Mouse (Mus musculus): ENCODE data around the gene Kremen1. TPM values are rescaled to one million over a fixed set of nuclear protein-coding genes. Genes with fewer than 3 reads are reported as not detected.

Gene Kremen1
- polyA plus RNA-seq, 1 experiment from 2014 or later, result 18.3 TPM

GRCm38 (mm10) chr11:5271274-5272065 lies 10.1 kb upstream of the Kremen1 start:
- ATAC-seq (replicated peaks; ENCODE audit: low FRiP score, low read depth), result no peak
- Histone ChIP-seq H3K36me3 (ENCODE audit: insufficient read depth, low read length) (0 out of 2 replicates have a peak, but pooled peaks cover 3% of the 10 kb centered on the region), H3K27ac (no peak overlapping the region), H3K9ac (ENCODE audit: low read depth, low read length) (no peak overlapping the region), H3K27me3 (ENCODE audit: insufficient read depth, low read length) (no peaks in the 10 kb centered on the region), H3K4me1 (replicated peaks; ENCODE audit: insufficient read depth, low read length) (no peaks in the 10 kb centered on the region), H3K4me2 (ENCODE audit: low read length) (no peak overlapping the region), H3K9me3 (replicated peaks; ENCODE audit: low read length) (no peaks in the 10 kb centered on the region), H3K4me3 (replicated peaks; ENCODE audit: low read depth, low read length) (no peak overlapping the region)
- no peak for TF ChIP-seq CTCF (IDR thresholded peaks at IDR 0.05; ENCODE audit: low read depth)
- peak; percentile 58 for DNase-seq (ENCODE audit: low spot score)
- WGBS, result 33% methylated on average over 9 of the region's 9 CpGs

DNA sequence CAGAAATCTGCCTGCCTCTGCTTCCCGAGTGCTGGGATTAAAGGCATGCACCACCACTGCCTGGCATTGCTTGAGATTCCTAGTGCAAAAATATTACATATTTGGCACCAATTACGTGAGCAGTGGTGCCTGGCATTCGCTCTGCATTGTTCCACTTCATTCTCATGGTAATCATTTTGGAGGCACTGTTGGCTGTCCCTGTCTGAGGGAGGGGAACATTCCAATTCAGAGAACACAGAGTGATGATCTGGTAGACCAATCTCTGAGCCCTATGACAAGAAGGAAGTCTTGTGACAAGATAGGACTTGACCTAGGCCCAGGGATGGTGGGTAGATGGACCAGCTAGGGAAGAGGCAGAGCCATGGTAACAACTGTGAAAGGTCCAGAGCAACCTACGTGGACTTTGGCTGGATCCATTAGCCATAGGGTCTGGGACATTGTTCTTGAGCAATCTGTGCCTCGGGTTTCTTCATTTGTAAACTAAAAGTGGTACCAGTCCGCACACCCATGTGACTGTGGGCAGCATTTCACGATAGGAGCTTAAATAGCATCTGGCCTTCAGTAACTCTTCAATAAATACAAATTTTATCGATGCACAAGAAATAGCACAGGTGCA lies 8.6 kb upstream of the Kremen1 start:
- DNase-seq (ENCODE audit: low spot score) (no peak), ATAC-seq (replicated peaks; ENCODE audit: low FRiP score, low read depth) (no peak)
- H3K4me2 ChIP-seq (ENCODE audit: low read length), result no peak overlapping the region
- WGBS, result 91% methylated on average over 8 of the region's 8 CpGs
- no peak overlapping the region for H3K27ac ChIP-seq
- no peaks in the 10 kb centered on the region for H3K27me3 ChIP-seq (ENCODE audit: insufficient read depth, low read length)
- no peaks in the 10 kb centered on the region for H3K4me1 ChIP-seq (replicated peaks; ENCODE audit: insufficient read depth, low read length)
- no peak overlapping the region for H3K9ac ChIP-seq (ENCODE audit: low read depth, low read length)
- no peak for TF ChIP-seq CTCF (IDR thresholded peaks at IDR 0.05; ENCODE audit: low read depth)
- H3K4me3 ChIP-seq (replicated peaks; ENCODE audit: low read depth, low read length), result no peak overlapping the region
- no peaks in the 10 kb centered on the region for H3K9me3 ChIP-seq (replicated peaks; ENCODE audit: low read length)
- H3K36me3 ChIP-seq (ENCODE audit: insufficient read depth, low read length), result 0 out of 2 replicates have a peak, but pooled peaks cover 3% of the 10 kb centered on the region

GRCm38 (mm10) chr11:5265764-5266163 lies 4.4 kb upstream of the Kremen1 start:
- DNase-seq (ENCODE audit: low spot score) (no peak), ATAC-seq (replicated peaks; ENCODE audit: low FRiP score, low read depth) (no peak)
- Histone ChIP-seq H3K9me3 (replicated peaks; ENCODE audit: low read length) (no peaks in the 10 kb centered on the region), H3K9ac (ENCODE audit: low read depth, low read length) (no peak overlapping the region), H3K4me1 (replicated peaks; ENCODE audit: insufficient read depth, low read length) (no peaks in the 10 kb centered on the region), H3K36me3 (ENCODE audit: insufficient read depth, low read length) (no peaks in the 10 kb centered on the region), H3K27me3 (ENCODE audit: insufficient read depth, low read length) (no peaks in the 10 kb centered on the region), H3K4me3 (replicated peaks; ENCODE audit: low read depth, low read length) (no peak overlapping the region), H3K27ac (no peak overlapping the region), H3K4me2 (ENCODE audit: low read length) (no peak overlapping the region)
- TF ChIP-seq CTCF (IDR thresholded peaks at IDR 0.05; ENCODE audit: low read depth), result no peak
- 72% methylated on average over 8 of the region's 8 CpGs for WGBS

DNA sequence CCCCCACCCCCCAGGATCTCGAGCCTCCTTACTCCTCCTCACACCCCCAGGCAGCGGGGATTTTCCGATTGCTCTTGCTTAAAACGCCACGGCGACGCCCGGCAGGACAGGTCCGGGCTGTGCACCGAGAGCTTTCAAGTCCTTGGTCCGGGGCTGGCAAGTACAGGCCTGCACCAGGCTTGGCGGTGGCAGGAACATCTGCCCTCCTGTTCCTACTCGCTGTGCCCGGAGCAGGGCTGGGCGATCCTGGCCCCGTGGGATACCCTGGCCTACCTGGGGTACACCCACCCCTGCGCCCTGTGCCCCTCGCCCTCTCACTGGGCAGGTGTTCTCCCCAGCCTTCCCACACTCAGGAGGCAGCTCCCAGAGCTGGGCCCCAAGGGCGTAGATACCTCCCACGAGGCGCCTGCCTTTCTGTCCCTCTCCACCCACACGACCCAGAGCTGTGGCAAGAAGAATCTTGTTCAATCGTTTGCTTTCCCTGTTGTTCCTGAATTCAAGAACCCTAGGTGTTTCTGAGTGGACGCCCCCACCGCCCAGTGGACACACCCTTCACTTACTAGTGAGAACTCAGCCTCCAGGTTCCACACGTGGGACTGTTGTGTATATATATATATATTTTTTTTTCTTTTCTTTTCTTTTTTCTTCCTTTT lies 1.8 kb upstream of the Kremen1 start:
- Histone ChIP-seq H3K9me3 (replicated peaks; ENCODE audit: low read length) (no peaks in the 10 kb centered on the region), H3K4me3 (replicated peaks; ENCODE audit: low read depth, low read length) (no peak overlapping the region), H3K27ac (no peak overlapping the region), H3K36me3 (ENCODE audit: insufficient read depth, low read length) (no peaks in the 10 kb centered on the region), H3K4me2 (ENCODE audit: low read length) (no peak overlapping the region), H3K4me1 (replicated peaks; ENCODE audit: insufficient read depth, low read length) (peaks cover 7% of the 10 kb centered on the region; the same call in 1 of the 2 replicates), H3K27me3 (ENCODE audit: insufficient read depth, low read length) (no peaks in the 10 kb centered on the region), H3K9ac (ENCODE audit: low read depth, low read length) (no peak overlapping the region)
- DNase-seq (ENCODE audit: low spot score) (no peak), ATAC-seq (replicated peaks; ENCODE audit: low FRiP score, low read depth) (0 out of 2 replicates have a peak, but pooled peaks have one; percentile 5)
- WGBS, result 65% methylated on average over 26 of the region's 26 CpGs
- TF ChIP-seq CTCF (IDR thresholded peaks at IDR 0.05; ENCODE audit: low read depth), result no peak

- Histone ChIP-seq H3K9me3 (replicated peaks; ENCODE audit: low read length) (no peaks in the 10 kb centered on the region), H3K27me3 (ENCODE audit: insufficient read depth, low read length) (no peaks in the 10 kb centered on the region), H3K36me3 (ENCODE audit: insufficient read depth, low read length) (no peaks in the 10 kb centered on the region), H3K4me3 (replicated peaks; ENCODE audit: low read depth, low read length) (peak overlapping the region; percentile 68), H3K4me1 (replicated peaks; ENCODE audit: insufficient read depth, low read length) (peaks cover 17% of the 10 kb centered on the region), H3K4me2 (ENCODE audit: low read length) (peak overlapping the region; percentile 71), H3K9ac (ENCODE audit: low read depth, low read length) (peak overlapping the region; percentile 87), H3K27ac (peak overlapping the region; percentile 76)
- ATAC-seq (replicated peaks; ENCODE audit: low FRiP score, low read depth) (peak; percentile 40), DNase-seq (ENCODE audit: low spot score) (peak; percentile 77)
- no peak for TF ChIP-seq CTCF (IDR thresholded peaks at IDR 0.05; ENCODE audit: low read depth)
- WGBS, result under 1% methylated on average over 42 of the region's 42 CpGs
Observed at GRCm38 (mm10) chr11:5260942-5261459, 357 bp downstream of the Kremen1 start.

All from kidney, postnatal 0 days (tissue).